Mouse (Mus musculus): ENCODE measurements at regions not wholly inside any gene's neighbourhood (a gene's known extent, or its start where the extent isn't known, plus 50 kb on each side); places are given as distances from the start of the nearest gene placed in this dataset.
"Not testable (repeated sequence)": the region's sequence is repeated elsewhere in the genome, so short reads cannot be mapped to it uniquely, and the experiment has no call there.

- no peak for DNase-seq (ENCODE audit: extremely low read depth, low read depth)
Measured at GRCm38 (mm10) chr16:65312947-65313346, 207.3 kb upstream of the Htr1f start.

GRCm38 (mm10) chr16:65315052-65315451 lies 205.3 kb upstream of the Pou1f1 start:
- no peak for DNase-seq (ENCODE audit: extremely low read depth, low read depth)

- no peak for DNase-seq (ENCODE audit: extremely low read depth, low read depth)
Measured at GRCm38 (mm10) chr16:65332412-65332811, 187.9 kb upstream of the Pou1f1 start.

GRCm38 (mm10) chr16:65339225-65339624 lies 181.1 kb upstream of the Pou1f1 start:
- no peak for DNase-seq (ENCODE audit: extremely low read depth, low read depth)

GRCm38 (mm10) chr16:65359881-65360280 lies 160.4 kb upstream of the Pou1f1 start:
- no peak for DNase-seq (ENCODE audit: extremely low read depth, low read depth)

- no peak for DNase-seq (ENCODE audit: extremely low read depth, low read depth)
Measured at GRCm38 (mm10) chr16:65369271-65369670, 151.0 kb upstream of the Pou1f1 start.

- no peak for DNase-seq (ENCODE audit: extremely low read depth, low read depth)
Measured at GRCm38 (mm10) chr16:65370939-65371338, 149.4 kb upstream of the Pou1f1 start.

- no peak for DNase-seq (ENCODE audit: extremely low read depth, low read depth)
Measured at GRCm38 (mm10) chr16:65376553-65376952, 143.8 kb upstream of the Pou1f1 start.

- no peak for DNase-seq (ENCODE audit: extremely low read depth, low read depth)
Measured at GRCm38 (mm10) chr16:65378276-65378675, 142.0 kb upstream of the Pou1f1 start.

- DNase-seq (ENCODE audit: extremely low read depth, low read depth): no peak
Measured at GRCm38 (mm10) chr16:65379939-65380338, 140.4 kb upstream of the Pou1f1 start.

GRCm38 (mm10) chr16:65403926-65404648 lies 116.2 kb upstream of the Pou1f1 start:
- no peak for DNase-seq (ENCODE audit: extremely low read depth, low read depth)

- DNase-seq (ENCODE audit: extremely low read depth, low read depth): no peak
Measured at GRCm38 (mm10) chr16:65404816-65405215, 115.5 kb upstream of the Pou1f1 start.

GRCm38 (mm10) chr16:65405824-65406556 lies 114.3 kb upstream of the Pou1f1 start:
- peak; percentile 22 for DNase-seq (ENCODE audit: extremely low read depth, low read depth)

GRCm38 (mm10) chr16:65432046-65432445 lies 88.3 kb upstream of the Pou1f1 start:
- DNase-seq (ENCODE audit: extremely low read depth, low read depth): not testable (repeated sequence)

GRCm38 (mm10) chr16:65436076-65436475 lies 84.2 kb upstream of the Pou1f1 start:
- DNase-seq (ENCODE audit: extremely low read depth, low read depth): no peak

GRCm38 (mm10) chr16:65441954-65442353 lies 78.4 kb upstream of the Pou1f1 start:
- DNase-seq (ENCODE audit: extremely low read depth, low read depth): no peak

- no peak for DNase-seq (ENCODE audit: extremely low read depth, low read depth)
Measured at GRCm38 (mm10) chr16:65448810-65449209, 71.5 kb upstream of the Pou1f1 start.

- DNase-seq (ENCODE audit: extremely low read depth, low read depth): no peak
Measured at GRCm38 (mm10) chr16:65450706-65451105, 69.6 kb upstream of the Pou1f1 start.

- DNase-seq (ENCODE audit: extremely low read depth, low read depth): no peak
Measured at GRCm38 (mm10) chr16:65451885-65452284, 68.4 kb upstream of the Pou1f1 start.

- not testable (repeated sequence) for DNase-seq (ENCODE audit: extremely low read depth, low read depth)
Measured at GRCm38 (mm10) chr16:65456948-65457347, 63.4 kb upstream of the Pou1f1 start.

- no peak for DNase-seq (ENCODE audit: extremely low read depth, low read depth)
Measured at GRCm38 (mm10) chr16:65458234-65458633, 62.1 kb upstream of the Pou1f1 start.

- no peak for DNase-seq (ENCODE audit: extremely low read depth, low read depth)
Measured at GRCm38 (mm10) chr16:65469681-65470080, 50.6 kb upstream of the Pou1f1 start.
